Mouse (Mus musculus) gastrocnemius, postnatal 25 days (tissue): ENCODE results near the gene Slc27a4. TPM values are rescaled to one million over a fixed set of nuclear protein-coding genes. Genes with fewer than 3 reads are reported as not detected.
A peak's percentile ranks its signal among the peaks of the same experiment; 100 is the strongest.

Experiments used
- DNase-seq: peaks from one replicate; pipeline ENCODE4 v3.0.0; 2022
- total RNA-seq, 2 experiments: library from RNA; stranded (reverse); gene quantifications; 1 replicate in 1 of 2; 2 replicates in 1 of 2; pipeline ENCODE4 v1.2.3; 2021

Slc27a4 gene
- total RNA-seq, 2 experiments from 2014 or later = 8.2 to 10.7 TPM

DNA sequence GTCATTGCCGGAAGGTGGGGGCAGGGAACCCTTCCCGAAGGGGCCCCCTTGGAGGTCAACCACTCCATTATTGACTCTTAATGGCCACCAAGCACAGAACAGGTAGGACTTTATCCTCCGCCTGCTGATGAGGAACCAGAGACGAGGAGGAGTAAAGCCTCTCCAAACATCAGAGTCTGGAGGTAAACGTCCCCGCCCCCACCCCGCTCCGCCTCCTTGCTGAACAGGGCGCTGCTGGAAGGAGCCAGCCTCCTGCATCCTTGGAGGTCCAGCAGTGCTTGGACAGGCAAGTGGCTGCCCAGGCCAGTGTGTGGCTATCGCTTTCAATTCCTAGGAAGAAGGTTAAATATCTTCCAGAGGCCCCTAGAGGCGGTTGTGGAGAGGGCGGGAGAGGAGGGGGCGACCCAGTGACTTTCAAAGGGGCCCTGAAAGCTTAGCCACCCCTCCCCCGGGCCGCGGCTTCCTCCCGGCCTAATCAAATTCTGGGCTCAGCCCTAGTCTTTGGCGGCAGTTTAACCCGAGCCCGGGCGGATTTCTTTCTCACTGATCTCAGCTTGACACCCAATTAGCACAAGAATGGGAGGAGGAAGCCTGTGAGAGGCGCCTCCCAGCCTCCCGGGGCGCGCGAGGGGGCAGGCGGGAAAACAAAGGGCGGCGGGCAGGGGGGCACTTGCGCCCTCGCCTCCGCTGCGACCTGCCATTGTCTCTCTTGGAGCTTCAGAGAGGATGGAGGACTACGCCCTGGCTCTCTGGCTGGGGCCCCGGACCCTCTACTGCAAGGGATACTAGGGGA is 17.8 kb downstream of the Slc27a4 start, which contains the start of gene Urm1:
Urm1 (plus strand) TSS at position 51 of the 793 bp plus-strand sequence.
- peak; percentile 51 for DNase-seq

DNA sequence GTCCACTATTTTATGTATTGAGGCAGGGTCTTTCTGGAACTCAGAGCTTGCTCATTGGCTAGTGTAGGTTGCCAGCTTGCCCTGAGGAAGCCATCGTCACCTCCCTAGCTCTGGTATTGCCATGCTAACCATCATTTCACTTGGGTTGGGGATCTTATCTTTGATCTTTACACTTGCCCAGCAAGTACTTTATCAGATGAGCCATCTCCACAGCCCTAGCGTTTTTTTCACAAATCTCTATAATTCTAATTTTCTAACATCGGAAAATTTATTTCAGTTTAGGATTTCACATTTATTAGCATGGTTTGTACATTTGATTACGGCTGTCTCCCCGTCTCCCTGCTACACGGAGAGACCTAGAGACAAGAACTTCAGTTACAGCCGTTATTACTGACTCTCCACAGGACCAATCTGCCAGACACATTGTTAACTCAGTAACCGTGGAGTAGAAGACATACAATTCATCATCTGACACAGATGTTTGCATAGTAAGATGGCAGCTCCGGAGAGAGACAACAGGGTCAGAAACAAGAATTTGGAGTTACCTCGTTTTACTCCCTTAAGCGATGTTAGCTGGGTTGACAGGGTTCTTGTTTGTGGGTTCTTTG is 24.0 kb downstream of the Slc27a4 start:
- no peak for DNase-seq

DNA sequence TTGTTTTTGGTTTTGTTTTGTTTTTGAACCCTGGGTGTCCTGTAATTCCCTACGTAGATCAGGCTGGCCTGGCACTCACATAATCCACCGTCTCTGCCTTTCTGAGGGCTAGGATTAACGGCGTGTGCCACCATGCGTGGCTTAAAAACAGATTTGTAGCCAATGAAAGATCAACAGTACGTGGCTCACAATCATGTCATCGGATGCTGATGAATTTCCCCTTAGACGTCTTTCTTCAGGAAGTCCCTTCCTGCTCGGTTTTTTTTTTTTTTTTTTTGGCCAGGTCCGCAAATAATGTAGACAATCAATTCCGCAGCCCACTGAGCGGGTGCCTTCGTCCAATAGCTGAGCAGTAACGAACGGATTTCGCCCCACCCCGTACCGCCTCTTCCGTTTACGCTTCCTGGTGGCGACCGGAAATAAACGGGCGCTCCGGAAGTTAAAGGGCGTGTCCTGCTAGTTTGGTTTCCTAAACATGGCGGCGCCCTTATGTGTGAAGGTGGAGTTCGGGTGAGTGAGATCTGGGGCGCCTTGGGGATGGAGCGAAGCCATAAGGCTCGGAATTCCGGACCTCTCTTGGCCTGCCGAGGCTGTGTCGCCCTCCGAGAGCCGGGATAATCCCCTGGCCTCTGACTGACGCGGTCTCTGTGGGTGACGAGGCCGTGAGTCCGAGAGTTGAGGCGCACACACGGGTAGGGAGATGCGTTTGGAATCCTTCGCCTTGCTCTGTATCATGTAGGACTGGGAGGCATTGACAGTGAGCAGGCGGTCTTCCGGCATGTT is 24.7 kb downstream of the Slc27a4 start:
- DNase-seq = peak; percentile 95

DNA sequence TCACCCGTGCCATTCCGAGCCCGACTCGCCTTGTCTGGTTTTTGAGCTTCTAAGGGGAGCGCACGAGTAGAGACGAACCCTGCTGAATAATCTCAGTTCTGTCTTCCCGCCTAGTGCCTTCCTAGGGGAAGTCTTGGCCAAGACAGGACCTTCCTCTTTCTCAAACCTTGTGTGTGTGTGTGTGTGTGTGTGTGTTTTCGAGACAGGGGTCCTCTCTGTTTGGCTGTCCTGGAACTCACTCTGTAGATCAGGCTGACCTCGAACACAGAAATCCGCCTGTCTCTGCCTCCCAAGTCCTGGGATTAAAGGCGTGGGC is 25.2 kb downstream of the Slc27a4 start:
- DNase-seq = no peak

DNA sequence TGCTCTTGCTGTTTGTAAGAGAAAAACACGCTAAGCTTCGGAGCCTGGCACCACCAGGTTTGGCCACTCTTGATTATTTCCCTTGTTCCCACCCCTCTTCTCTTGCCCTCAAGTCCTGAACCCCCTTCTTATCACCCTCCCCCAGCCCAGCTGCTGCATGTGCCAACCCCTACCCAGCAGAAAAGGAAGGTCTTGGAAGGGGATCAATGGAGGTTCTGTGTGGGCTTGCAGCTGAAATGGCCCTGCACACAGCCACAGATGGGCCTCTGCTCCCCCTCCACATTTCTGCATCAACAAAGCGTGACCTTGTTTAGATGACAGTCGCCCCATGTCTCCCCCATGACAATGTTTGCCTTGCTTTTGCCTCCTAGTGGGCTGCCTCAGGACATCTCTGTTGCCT is 28.7 kb downstream of the Slc27a4 start:
- no peak for DNase-seq

DNA sequence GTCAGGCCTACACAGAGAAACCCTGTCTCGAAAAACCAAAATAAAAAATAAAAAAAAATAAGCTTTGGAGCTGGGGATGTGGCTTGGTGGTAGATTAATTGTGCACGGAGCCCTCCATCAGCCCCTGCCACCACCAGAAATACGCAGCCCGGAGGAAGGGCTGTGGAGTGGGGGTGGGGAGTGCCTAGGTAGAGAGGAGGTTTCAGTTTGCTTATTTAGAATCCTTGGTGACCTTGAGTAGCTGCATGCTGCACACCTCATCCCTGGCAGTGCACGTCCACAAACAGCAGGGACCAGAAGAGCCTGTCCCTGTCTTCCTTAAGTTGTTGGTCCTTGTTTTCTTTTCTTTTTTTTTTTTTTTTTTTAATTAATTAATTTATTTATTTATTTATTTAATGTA is 31.4 kb downstream of the Slc27a4 start:
- no peak for DNase-seq

DNA sequence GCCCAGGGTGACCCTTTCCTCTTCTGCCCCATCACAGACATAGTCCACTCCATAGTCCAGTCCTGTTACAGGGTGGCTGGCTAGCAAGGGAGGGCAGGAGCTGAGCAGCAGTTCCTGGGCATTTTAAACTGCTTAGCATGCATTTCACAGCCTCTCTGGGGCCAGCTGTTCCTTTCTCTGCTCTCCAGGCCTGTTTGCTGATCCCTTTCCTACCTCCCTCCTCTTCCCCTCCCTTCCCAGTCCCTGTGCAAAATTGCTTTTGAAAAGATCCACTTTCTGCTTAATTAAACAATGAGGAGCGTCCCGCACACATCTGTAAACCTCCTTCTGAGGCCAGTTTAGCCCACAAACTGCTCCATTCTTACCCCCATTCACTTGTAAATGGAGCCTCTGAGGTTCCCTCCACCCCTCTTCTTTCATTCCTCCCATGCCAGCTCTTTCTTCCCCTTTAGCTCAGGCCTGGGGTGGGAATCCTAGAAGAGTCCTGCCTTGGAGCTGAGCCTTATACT is 33.0 kb downstream of the Slc27a4 start:
- no peak for DNase-seq

DNA sequence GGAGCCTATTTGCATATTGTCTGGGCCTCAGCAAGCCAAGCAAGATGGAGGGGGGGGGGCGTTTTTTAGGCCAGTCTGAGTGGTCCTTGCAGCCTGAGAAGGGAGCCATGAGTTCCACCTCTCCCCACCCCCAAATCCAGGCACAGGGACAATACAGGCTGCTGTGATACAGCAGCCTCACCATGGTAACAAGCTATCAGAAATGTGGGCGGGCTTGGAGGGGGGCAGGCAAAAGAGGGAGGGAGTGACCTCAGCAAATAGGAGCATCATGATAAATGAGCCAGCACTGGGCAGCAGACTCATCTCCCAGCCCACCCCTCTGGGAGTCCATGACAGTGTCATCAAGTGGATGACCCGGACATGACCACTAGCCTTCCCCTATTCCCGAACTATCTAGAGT is 37.0 kb downstream of the Slc27a4 start:
- no peak for DNase-seq

DNA sequence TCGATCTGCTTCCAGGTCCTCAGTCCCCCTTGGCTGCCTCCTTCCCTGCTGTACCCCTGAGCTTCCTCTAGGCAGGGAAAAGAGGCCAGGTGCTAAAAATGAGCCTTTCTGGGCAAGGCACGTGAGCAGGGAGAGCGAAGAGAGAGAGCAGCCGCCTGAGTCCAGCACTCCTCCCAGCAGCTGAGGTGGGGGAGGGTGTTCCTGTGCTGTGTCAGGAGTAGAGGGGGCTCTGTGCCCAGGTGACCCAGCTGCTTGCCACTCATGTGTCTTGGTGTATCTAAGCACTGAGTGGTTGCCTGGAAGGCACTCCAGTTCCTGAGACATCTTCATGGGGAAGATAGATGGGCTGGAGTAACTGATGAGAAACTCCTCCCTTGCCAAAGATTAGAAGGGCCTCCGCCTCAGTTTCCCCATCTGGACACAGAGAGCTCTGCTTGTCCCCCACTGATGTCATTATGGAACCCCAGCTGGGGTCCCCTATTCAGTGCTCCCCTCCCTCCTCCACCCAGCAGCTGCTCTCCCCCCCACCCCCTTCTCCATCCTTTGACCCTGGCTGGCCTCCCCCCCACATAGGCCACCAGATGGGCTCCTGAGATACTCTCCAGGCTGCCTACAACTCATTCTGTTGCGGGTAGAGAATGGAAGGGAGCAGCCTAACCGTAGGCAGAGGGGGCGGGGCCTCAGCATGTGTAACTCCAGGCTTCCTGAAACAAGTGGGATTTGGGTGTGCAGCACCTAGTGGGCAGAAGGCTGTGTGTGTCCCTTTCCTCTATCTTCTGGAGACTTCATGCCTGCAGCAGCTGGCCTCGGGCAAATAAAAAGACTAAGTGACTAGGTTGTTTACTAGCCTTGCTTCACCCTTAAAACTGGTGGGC is 41.0 kb downstream of the Slc27a4 start:
- DNase-seq = no peak

DNA sequence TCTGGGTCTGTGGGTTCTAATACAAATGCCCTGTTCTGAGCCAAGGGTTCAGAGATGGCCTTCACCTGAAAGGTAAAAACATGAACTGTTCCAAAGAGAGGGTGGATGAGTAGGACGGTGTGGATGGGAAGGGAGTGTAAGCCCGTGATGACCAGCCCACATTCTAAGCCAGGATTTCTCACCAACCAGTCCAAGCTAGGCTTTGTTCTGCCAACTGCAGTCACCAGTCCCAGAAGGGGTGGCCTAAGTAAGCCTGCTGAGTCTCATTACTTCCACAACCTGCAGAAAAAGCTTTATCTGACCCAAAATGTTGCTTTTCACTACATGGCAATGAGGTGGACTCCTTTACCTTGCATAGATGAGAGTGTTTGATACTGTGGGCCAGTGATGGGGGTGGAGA is 41.7 kb downstream of the Slc27a4 start:
- no peak for DNase-seq

DNA sequence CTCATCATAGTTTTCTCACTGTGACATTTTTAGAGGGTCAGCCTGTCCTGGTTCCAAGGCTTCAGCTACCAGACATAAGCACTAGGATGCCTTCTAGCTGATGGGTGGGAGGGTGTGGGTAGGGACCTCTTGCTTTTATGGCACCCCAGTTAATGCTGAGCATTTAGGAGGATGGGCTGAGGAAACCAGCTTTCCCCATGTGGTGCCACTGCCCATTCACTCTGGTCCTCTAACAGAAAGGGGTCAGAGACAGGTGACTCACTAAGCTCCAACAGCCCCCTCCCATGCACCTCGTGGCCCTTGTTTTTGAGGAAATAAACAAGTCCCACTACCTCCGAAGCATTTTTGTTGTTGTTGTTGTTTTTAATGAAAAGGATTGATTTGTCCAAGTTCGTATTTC is 42.2 kb downstream of the Slc27a4 start:
- no peak for DNase-seq

DNA sequence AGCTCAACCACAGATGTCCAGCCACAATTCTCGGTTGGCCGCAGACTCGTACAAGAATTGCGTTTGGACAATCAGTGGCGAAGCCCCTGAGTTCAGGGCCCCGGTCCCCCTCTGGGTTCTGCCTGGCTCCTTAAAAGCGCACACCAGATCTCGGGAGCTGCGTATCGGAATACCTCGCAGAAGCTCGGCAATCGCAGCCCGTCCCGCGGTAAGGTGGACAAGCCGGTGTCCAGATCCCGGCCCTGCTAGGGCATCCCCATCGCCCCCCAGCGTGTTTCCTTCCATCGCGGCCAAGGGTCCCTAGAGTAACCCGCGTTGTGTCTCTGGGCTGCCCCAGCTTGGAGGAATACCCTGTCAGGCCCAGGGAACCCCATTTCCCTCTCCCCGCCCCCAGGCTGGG is 43.2 kb downstream of the Slc27a4 start:
- no peak for DNase-seq

DNA sequence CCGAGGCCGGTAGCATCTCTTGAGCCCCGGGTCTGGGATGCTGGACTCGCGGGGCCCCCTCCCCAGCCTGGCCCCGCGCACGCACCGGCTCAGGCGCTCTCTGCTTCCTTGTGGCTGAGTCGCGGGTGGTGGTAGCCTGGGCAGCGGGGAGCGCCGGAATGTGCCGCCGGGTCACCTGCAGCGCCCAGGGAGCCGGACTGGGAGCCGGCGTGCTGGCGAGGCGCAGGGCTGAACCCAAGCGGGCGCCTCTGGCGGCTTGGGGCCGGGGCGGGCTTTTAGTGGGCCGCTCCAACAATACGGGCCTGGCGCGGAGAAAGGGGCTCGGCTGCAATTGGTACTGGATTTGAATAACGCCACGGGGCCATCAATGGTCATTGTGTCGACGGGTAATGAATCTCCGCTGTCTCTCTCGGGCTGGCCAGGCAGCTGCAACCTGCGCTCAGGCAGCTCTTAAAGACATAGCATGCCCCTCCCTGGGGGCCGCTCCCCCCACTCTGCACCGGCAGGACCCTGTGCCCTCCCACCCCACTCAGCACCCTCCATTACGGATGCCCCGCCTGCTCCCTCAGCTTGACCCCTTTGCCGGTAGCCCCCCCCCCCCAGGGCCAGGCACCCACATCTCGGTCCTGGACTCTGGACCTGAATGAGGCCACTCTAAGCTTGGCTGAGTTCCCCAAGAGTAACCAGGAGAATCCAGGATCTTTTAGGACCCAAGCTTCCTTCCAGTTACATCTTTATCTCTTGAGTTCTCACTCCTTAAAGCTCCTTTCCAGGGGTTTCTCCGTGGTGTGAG is 43.8 kb downstream of the Slc27a4 start:
- DNase-seq = no peak

DNA sequence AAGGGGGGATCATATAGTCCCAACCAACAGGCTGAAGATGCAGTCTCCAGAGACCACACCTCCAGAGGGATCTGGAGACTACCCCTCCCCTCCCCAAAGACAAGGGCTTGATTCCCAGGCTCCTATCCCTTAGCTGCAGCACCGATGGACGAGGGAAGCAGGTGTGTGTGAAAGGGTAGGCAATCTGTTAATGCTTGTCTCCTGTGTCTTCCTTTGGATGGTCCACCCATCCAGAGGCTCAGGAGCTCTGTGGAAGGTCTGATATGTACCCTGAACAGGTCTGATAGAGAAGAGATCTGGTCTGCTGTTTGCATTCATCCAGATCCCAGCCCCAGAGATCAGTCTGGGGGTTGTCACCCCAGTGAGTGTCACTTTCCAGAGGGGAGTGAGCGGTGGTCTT is 44.5 kb downstream of the Slc27a4 start:
- no peak for DNase-seq

DNA sequence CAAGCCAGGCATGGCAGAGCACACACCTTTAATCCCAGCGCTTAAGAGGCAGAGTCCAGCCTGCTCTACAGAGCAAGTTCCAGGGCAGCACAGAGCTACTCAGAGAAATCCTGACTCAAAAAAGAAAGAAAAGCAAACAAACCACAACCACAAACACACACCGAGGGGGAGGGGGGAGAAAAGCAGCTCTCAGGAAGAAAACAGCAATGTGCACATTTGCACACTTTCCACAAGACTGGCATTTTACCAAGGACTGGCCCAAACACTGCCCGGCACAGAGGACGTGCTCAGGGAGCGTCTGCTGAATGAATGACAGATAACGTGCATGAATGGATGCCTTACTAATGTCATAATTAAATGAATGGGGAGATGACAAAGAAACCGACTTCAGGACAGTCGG is 46.6 kb downstream of the Slc27a4 start:
- no peak for DNase-seq

DNA sequence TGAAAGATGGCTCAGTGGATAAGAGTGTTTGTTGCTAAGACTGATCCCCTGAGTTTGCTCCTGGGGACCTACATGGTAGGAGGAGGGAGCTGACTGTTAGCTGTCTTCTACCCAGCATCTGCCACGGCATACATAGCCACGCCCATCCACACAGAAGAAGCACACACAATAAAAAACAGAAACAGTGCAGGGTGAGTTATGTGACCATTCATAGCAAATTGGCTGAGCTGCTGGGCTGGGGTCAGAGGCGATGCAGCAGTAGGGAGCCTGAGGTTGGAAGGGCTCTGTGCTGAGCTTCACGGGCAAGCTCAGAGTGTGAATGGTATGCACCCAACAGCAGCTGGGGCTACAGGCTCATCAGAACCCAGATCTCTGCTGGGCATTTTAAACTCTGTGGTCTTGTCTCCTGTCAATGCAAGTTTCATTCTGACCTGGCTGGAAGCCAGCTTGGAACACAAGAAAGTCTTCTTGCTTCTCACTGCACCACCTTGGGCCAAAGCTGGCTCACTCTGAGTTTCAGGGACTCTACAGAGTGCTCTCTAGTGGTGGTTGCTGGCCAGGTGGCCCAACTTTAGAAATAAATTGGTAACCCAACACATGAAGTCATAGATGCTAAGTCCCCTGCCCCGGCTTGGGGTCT is 47.5 kb downstream of the Slc27a4 start:
- DNase-seq = no peak

DNA sequence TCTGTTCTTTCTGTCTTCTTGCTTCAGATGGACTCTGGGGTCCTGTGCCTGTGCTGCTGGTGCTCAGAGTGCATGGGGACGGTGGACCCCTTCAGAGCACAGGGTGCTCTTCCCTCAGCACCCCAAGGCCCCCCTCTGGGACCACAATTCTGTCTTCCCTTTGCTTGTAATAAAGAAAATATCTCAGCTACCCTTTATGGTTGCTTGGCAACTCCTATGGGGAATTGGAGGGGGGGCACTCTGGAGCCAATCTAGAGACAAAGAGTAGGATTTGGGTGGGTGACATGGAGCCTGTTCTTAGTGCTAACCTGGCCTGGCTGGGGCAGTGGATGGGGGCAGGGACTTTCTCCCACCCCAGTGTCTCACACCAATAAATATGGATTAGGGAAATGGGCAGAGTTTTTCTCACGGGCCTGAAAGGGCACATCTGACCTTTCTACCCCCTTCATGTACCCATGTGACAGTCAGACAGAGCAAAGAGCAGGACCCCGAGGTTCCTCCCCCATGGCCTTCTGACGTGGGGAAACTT is 50.6 kb downstream of the Slc27a4 start:
- DNase-seq = no peak

DNA sequence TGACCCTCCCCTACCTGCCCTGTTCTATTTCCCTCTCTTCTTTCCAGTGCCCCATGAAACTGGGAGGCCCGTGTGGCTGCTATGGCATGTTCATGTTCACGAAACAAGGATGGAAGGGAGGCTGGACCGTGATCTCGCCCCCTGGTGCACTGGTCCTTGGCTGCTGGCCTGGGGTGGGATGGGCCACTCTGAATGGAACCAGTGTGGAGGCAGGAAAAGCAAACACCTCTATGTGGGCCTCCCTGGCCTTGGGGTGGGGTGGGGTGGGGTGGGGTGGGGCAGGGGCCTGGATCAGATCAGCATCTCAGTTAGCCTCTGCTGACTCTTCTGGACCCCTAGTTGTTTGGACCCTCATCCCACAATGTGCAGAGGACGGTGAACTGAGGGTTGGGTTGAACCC is 51.3 kb downstream of the Slc27a4 start:
- DNase-seq = no peak

DNA sequence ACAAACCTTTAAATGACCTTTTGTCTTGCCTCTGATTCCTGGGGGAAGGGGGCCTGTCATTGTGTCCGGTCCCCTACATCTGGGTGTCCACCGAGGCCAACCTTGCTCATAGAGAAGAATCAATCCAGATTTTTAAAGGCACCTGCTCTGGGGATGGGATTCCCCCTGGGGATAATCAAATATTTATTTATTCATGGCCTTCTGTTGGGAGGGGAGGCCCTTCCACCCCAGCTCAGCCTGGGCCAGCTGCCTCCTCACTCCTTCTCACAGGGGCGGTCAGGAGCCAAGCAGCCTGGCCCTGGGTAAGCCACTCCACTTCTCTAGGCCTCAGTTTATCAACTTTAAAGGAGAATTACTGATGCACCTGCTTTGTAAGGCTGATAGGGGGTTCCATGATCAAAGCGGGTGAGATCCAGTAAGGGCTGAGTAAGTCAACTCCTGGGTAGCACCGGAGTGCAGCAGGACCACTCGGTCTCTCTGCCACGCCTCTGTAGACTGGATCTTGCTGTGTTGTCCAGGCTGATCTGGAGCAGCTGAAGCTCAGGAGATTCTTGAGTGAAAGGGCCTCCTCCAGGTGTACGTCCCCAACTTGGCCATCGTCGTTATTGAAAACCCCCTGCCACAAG is 53.3 kb downstream of the Slc27a4 start:
- no peak for DNase-seq
